Mouse (Mus musculus): ENCODE measurements at regions not wholly inside any gene's neighbourhood (a gene's known extent, or its start where the extent isn't known, plus 50 kb on each side); places are given as distances from the start of the nearest gene placed in this dataset.

GRCm38 (mm10) chr13:82366768-82367167 is 583.9 kb downstream of the Cetn3 start:
- no peak for DNase-seq (ENCODE audit: low read depth)

- no peak for DNase-seq (ENCODE audit: low read depth)
Observed at GRCm38 (mm10) chr13:82371579-82371978, 588.7 kb downstream of the Cetn3 start.

GRCm38 (mm10) chr13:82372612-82373011 is 589.7 kb downstream of the Cetn3 start:
- no peak for DNase-seq (ENCODE audit: low read depth)

GRCm38 (mm10) chr13:82392908-82393307 is 610.0 kb downstream of the Cetn3 start:
- peak; percentile 14 for DNase-seq (ENCODE audit: low read depth)

GRCm38 (mm10) chr13:82393496-82393895 is 610.6 kb downstream of the Cetn3 start:
- DNase-seq (ENCODE audit: low read depth) = no peak

- DNase-seq (ENCODE audit: low read depth) = no peak
Observed at GRCm38 (mm10) chr13:82413677-82414076, 630.8 kb downstream of the Cetn3 start.

- DNase-seq (ENCODE audit: low read depth) = no peak
Observed at GRCm38 (mm10) chr13:82420966-82421365, 638.1 kb downstream of the Cetn3 start.

GRCm38 (mm10) chr13:82423911-82424654 is 641.2 kb downstream of the Cetn3 start:
- no peak for DNase-seq (ENCODE audit: low read depth)

GRCm38 (mm10) chr13:82424732-82425341 is 642.0 kb downstream of the Cetn3 start:
- peak; percentile 27 for DNase-seq (ENCODE audit: low read depth)

- DNase-seq (ENCODE audit: low read depth) = no peak
Observed at GRCm38 (mm10) chr13:82432411-82432810, 649.5 kb downstream of the Cetn3 start.

- DNase-seq (ENCODE audit: low read depth) = no peak
Observed at GRCm38 (mm10) chr13:82439294-82439693, 656.4 kb downstream of the Cetn3 start.

GRCm38 (mm10) chr13:82453650-82454049 is 670.8 kb downstream of the Cetn3 start:
- DNase-seq (ENCODE audit: low read depth) = no peak

- DNase-seq (ENCODE audit: low read depth) = no peak
Observed at GRCm38 (mm10) chr13:82483265-82483929, 700.5 kb downstream of the Cetn3 start.

GRCm38 (mm10) chr13:82496606-82497005 is 713.7 kb downstream of the Cetn3 start:
- no peak for DNase-seq (ENCODE audit: low read depth)

- DNase-seq (ENCODE audit: low read depth) = no peak
Observed at GRCm38 (mm10) chr13:82508176-82508575, 725.3 kb downstream of the Cetn3 start.

GRCm38 (mm10) chr13:82509512-82509911 is 726.6 kb downstream of the Cetn3 start:
- no peak for DNase-seq (ENCODE audit: low read depth)

All from fibroblast of lung, adult 2 months (primary cell).